Mouse (Mus musculus) heart, embryonic 15.5 days (tissue): Measurements from ENCODE around the gene Cox6a1. TPM values are rescaled to one million over a fixed set of nuclear protein-coding genes. Genes with fewer than 3 reads are reported as not detected.
"Not testable (repeated sequence)": the region's sequence is repeated elsewhere in the genome, so short reads cannot be mapped to it uniquely, and the experiment has no call there.

ENCODE experiments used
- ATAC-seq: fragments of 200-750 bp; cut with Nextera tagmentation; replicated peaks from 2 replicates; pipeline ENCODE4 v1.8.0; 2017; ENCODE audit warnings: low read depth, moderate TSS enrichment; ENCODE audit not compliant: insufficient number of reproducible peaks, insufficient read depth, low FRiP score
- H3K27ac ChIP-seq: fragments of 300-500 bp; sonication (generic); 2 replicates; pipeline ENCODE4 v1.5.1; 2015; ENCODE audit warnings: mild to moderate bottlenecking, inconsistent platforms
- H3K27me3 ChIP-seq: fragments of 300-500 bp; sonication (generic); 2 replicates; pipeline ENCODE4 v1.6.1; 2015; ENCODE audit warnings: inconsistent platforms
- H3K36me3 ChIP-seq: fragments of 300-500 bp; sonication (generic); 2 replicates; pipeline ENCODE4 v1.6.1; 2015; ENCODE audit warnings: mild to moderate bottlenecking, inconsistent platforms
- H3K4me1 ChIP-seq: fragments of 300-500 bp; sonication (generic); replicated peaks from 2 replicates; pipeline ENCODE4 v1.6.1; 2015; ENCODE audit warnings: inconsistent platforms
- H3K4me2 ChIP-seq: fragments of 300-500 bp; sonication (generic); 2 replicates; pipeline ENCODE4 v1.6.1; 2015; ENCODE audit warnings: inconsistent platforms, mild to moderate bottlenecking, moderate library complexity
- H3K4me3 ChIP-seq: fragments of 300-500 bp; sonication (generic); 2 replicates; pipeline ENCODE4 v1.5.1; 2015; ENCODE audit warnings: mild to moderate bottlenecking, inconsistent platforms
- H3K9ac ChIP-seq: fragments of 300-500 bp; sonication (generic); 2 replicates; pipeline ENCODE4 v1.6.1; 2015; ENCODE audit warnings: mild to moderate bottlenecking, inconsistent platforms
- H3K9me3 ChIP-seq: fragments of 300-500 bp; sonication (generic); replicated peaks from 2 replicates; pipeline ENCODE4 v1.6.1; 2016; ENCODE audit warnings: inconsistent platforms
- WGBS: fragments of 180-500 bp; shearing (Covaris S2); methylation state at CpG from one replicate; pipeline ENCODE4 v1.1.7; 2015; ENCODE audit warnings: mixed read lengths; 5-methylcytosine and 5-hydroxymethylcytosine counted together
- polyA plus RNA-seq: library from polyadenylated mRNA; unstranded; fragments of >200 nt; fragmentation: Nextera tagmentation; extraction: Ambion mirVana; gene quantifications from 2 replicates; pipeline ENCODE4 v1.2.1, GENCODE M21; 2015

Gene Cox6a1
- polyA plus RNA-seq: 1,326 and 1,479 TPM in 2 replicates

GRCm38 (mm10) chr5:115348546-115349224, at the start of gene Cox6a1:
Gene Cox6a1, minus strand, starts transcription at chr5:115348981.
- peaks cover 32% of the 10 kb centered on the region for H3K36me3 ChIP-seq
- peaks cover 17% of the 10 kb centered on the region for H3K4me1 ChIP-seq
- WGBS: under 1% methylated on average over 72 of the region's 74 CpGs
- peak within 1 kb of the TSS; percentile 88 for H3K9ac ChIP-seq
- peak within 1 kb of the TSS; percentile 84 for H3K4me3 ChIP-seq
- no peaks in the 10 kb centered on the region for H3K9me3 ChIP-seq
- peak within 1 kb of the TSS; percentile 80 for H3K27ac ChIP-seq
- peak; percentile 96 for ATAC-seq
- H3K4me2 ChIP-seq: peak within 1 kb of the TSS; percentile 85
- H3K27me3 ChIP-seq: no peaks in the 10 kb centered on the region

DNA sequence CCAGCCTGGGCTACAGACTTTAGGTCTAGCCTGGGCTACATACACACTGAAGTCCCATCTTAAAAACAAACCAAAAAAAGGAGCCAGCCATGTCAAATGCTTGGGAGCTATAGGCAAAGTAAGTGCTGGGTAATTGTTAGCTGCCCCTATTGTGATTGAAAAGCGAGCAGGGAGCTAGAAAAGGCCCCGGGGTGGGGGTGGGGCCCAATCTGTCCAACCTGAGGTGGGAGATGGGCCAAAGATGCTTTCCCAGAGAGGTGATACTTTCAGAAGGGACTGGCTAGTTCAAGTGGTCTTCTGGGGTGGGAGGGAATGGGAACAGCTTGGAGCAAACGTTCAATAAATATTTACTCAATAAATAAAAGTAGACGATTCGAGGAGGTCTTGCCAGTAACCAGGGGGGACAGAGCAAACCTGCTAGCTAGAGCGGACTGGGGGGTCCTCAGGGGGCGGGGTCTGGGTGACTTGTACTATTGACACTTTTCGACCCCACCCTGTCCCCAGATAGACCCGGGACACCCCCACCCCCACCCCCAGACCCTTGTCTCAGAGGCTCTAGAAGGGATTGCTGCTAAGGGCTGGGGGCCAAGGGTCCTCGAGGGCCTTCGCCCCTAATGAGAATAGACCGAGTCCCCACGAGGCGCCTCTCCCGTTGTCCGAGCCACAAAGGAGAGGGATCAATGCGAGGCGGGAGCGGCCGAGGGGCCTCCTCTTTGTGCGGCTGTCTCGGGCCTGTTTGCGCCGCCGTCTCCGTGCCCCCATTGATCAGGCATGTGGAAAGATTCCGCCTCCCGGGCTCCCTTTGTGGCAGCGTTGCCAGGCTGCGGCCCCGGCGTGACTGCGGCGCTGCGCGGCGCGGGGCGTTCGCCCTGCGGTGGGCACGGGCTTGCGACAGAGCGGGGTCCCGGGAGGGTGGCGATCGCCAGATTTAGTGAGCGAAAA, 49.3 kb upstream of the Cox6a1 start:
- ATAC-seq: no peak
- H3K9ac ChIP-seq: peak overlapping the region; percentile 64

GRCm38 (mm10) chr5:115396654-115397053, 47.9 kb upstream of the Cox6a1 start:
- H3K9me3 ChIP-seq: no peaks in the 10 kb centered on the region
- WGBS: 62% methylated on average over 11 of the region's 11 CpGs
- no peak overlapping the region for H3K4me2 ChIP-seq
- no peak for ATAC-seq
- no peak overlapping the region for H3K4me3 ChIP-seq
- no peak overlapping the region for H3K9ac ChIP-seq
- peaks cover 22% of the 10 kb centered on the region for H3K4me1 ChIP-seq
- peaks cover 30% of the 10 kb centered on the region for H3K27me3 ChIP-seq
- no peak overlapping the region for H3K27ac ChIP-seq
- H3K36me3 ChIP-seq: no peaks in the 10 kb centered on the region

More for the DNA sequence above, 49.3 kb upstream of the Cox6a1 start:
- H3K4me3 ChIP-seq: peak overlapping the region; percentile 51
- H3K27me3 ChIP-seq: peaks cover 30% of the 10 kb centered on the region
- WGBS: 5% methylated on average over 48 of the region's 48 CpGs
- H3K27ac ChIP-seq: no peak overlapping the region
- H3K4me2 ChIP-seq: peak overlapping the region; percentile 92
- H3K4me1 ChIP-seq: peaks cover 22% of the 10 kb centered on the region
- no peaks in the 10 kb centered on the region for H3K9me3 ChIP-seq
- no peaks in the 10 kb centered on the region for H3K36me3 ChIP-seq

- 27% methylated on average over 10 of the region's 10 CpGs for WGBS
- H3K4me1 ChIP-seq: peaks cover 22% of the 10 kb centered on the region
- H3K9ac ChIP-seq: no peak overlapping the region
- no peak overlapping the region for H3K27ac ChIP-seq
- H3K9me3 ChIP-seq: no peaks in the 10 kb centered on the region
- no peaks in the 10 kb centered on the region for H3K36me3 ChIP-seq
- no peak overlapping the region for H3K4me3 ChIP-seq
- ATAC-seq: no peak
- H3K27me3 ChIP-seq: peaks cover 27% of the 10 kb centered on the region
- H3K4me2 ChIP-seq: peak overlapping the region; percentile 39; the same call in 1 of the 2 replicates
Observed at GRCm38 (mm10) chr5:115394836-115395235, 46.1 kb upstream of the Cox6a1 start.

- peaks cover 27% of the 10 kb centered on the region for H3K27me3 ChIP-seq
- peak overlapping the region; percentile 39 for H3K4me2 ChIP-seq
- 11% methylated on average over 8 of the region's 8 CpGs for WGBS
- H3K36me3 ChIP-seq: no peaks in the 10 kb centered on the region
- ATAC-seq: no peak
- H3K27ac ChIP-seq: no peak overlapping the region
- no peaks in the 10 kb centered on the region for H3K9me3 ChIP-seq
- H3K4me1 ChIP-seq: peaks cover 22% of the 10 kb centered on the region
- 0 out of 2 replicates have a peak overlapping the region, but pooled peaks have one; percentile 1 for H3K4me3 ChIP-seq
- H3K9ac ChIP-seq: no peak overlapping the region
Observed at GRCm38 (mm10) chr5:115394223-115394622, 45.4 kb upstream of the Cox6a1 start.

DNA sequence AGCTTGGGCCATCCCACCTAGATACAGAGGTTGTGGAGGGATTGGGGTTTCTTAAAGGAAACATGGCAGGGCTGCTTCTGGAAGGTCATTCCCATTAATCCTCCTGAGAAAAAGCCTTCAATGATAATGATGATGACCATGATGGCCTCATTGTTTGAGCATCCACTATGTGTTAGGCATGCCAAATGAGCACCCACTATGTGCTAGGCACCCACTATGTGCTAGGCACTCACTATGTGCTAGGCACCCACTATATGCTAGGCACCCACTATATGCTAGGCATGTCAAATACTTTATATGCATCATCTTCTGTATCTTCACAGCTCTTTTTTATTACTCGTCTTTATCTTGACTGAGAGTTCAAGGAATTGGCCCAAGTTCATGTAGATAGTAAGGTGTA, 44.2 kb upstream of the Cox6a1 start:
- WGBS: 77% methylated on average over 1 of the region's 1 CpGs
- Histone ChIP-seq H3K27me3 (peaks cover 27% of the 10 kb centered on the region), H3K27ac (no peak overlapping the region), H3K4me2 (no peak overlapping the region), H3K4me3 (no peak overlapping the region), H3K9ac (no peak overlapping the region), H3K4me1 (peaks cover 13% of the 10 kb centered on the region), H3K9me3 (no peaks in the 10 kb centered on the region), H3K36me3 (no peaks in the 10 kb centered on the region)
- ATAC-seq: no peak

DNA sequence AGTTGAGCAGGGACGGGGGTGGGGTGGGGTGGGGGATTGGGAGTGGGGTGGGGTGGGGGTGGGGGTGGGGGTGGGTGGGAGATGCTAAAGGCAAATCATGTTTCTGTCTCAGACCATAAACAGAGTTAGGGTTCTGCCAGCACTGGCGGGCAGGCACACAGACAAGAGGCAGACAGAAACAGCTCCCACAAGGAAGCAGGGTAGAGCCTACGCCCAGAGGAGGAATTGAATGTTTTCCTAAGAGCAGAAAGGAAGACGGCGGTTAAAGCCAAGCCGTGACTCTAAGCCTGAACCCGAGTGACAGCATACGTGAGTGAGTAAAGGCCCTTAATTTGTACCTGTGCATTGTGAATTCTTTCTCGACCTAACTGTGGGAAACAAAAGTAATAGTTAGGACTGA, 43.2 kb upstream of the Cox6a1 start:
- Histone ChIP-seq H3K4me3 (no peak overlapping the region), H3K9me3 (no peaks in the 10 kb centered on the region), H3K4me1 (peaks cover 12% of the 10 kb centered on the region), H3K9ac (no peak overlapping the region), H3K36me3 (no peaks in the 10 kb centered on the region), H3K27me3 (peaks cover 20% of the 10 kb centered on the region), H3K4me2 (no peak overlapping the region), H3K27ac (no peak overlapping the region)
- 39% methylated on average over 9 of the region's 9 CpGs for WGBS
- no peak for ATAC-seq

DNA sequence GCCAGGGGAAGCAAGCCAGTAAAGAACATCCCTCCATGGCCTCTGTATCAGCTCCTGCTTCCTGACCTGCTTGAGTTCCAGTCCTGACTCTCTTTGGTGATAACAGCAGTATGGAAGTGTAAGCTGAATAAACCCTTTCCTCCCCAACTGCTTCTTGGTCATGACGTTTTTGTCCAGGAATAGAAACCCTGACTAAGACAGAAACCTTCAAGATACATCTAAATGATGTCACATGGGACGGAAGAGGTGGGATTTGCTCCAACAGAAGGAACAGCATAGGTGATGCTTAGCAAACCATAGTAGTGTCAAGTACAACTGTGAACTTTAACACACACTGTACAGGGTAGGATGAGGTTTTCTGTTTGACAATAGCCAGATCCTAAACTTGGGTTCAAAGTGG, 30.1 kb upstream of the Cox6a1 start:
- not testable (repeated sequence) for H3K36me3 ChIP-seq, H3K9me3 ChIP-seq, H3K27me3 ChIP-seq, H3K27ac ChIP-seq, H3K9ac ChIP-seq, ATAC-seq, H3K4me2 ChIP-seq, H3K4me3 ChIP-seq, H3K4me1 ChIP-seq
- WGBS: 48% methylated on average over 2 of the region's 2 CpGs

DNA sequence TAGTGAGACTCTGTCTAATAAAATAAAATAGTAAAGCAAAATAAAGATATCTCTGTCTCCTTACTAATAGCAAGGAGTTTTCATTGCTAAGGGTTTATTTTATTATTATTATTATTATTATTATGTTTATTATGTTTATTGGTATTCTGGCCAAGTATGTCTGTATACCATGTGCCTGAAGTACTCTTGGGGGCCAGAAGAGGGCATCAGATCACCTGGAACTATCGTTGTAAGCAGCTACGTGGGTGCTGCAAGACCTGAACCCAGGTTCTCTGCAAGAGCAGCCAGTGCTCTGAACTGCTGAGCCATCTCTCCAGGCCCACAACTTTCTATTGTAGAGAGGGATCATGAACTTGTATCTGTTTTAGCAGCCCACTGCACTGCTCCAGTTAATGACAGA, 26.7 kb upstream of the Cox6a1 start:
- H3K9me3 ChIP-seq: no peaks in the 10 kb centered on the region
- WGBS: 77% methylated on average over 2 of the region's 2 CpGs
- no peak overlapping the region for H3K4me2 ChIP-seq
- ATAC-seq: no peak
- peaks cover 15% of the 10 kb centered on the region for H3K27me3 ChIP-seq
- no peaks in the 10 kb centered on the region for H3K36me3 ChIP-seq
- no peak overlapping the region for H3K4me3 ChIP-seq
- no peak overlapping the region for H3K27ac ChIP-seq
- H3K4me1 ChIP-seq: peaks cover 3% of the 10 kb centered on the region; the same call in 1 of the 2 replicates
- no peak overlapping the region for H3K9ac ChIP-seq

DNA sequence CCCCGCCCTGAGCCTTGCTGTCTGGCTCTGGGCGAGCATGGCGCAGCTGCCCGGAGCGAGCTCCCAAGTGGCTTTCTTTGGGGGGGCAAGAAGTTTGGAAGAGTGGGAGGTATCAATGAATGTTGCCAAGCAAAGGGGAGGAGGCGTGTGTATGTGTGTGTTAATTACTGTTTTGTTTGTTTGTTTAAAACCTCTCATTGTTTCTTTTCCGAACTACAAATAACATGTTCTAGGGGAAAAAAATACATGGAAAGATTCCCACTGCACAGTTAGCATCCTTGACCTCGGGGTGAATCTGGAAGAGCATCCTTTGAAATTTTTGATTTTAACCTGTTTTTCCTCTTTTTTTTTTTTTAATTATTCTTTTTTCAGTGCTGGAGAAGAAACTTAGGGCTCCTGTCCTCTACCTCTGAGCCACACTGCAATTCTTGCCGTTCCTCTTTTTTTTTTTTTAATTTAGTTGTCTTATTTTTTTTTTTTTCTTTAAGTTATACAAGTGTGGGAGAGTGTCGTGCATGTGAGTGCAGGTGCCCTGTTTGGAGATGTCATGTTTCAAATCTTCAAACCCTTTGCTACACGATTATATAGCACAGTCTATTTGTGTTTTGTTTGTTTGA, 25.5 kb upstream of the Cox6a1 start:
- Histone ChIP-seq H3K4me3 (peak overlapping the region; percentile 40), H3K9me3 (no peaks in the 10 kb centered on the region), H3K36me3 (no peaks in the 10 kb centered on the region), H3K4me1 (peaks cover 3% of the 10 kb centered on the region; the same call in 1 of the 2 replicates), H3K4me2 (peak overlapping the region; percentile 75), H3K27ac (no peak overlapping the region), H3K9ac (peak overlapping the region; percentile 54; the same call in 1 of the 2 replicates), H3K27me3 (peaks cover 15% of the 10 kb centered on the region)
- no peak for ATAC-seq
- WGBS: 22% methylated on average over 11 of the region's 11 CpGs
